Mouse (Mus musculus): ENCODE results near the gene Rasa3. TPM values are rescaled to one million over a fixed set of nuclear protein-coding genes. Genes with fewer than 3 reads are reported as not detected.

Gene Rasa3
- polyA plus RNA-seq, 1 experiment, result 43.5 TPM

DNA sequence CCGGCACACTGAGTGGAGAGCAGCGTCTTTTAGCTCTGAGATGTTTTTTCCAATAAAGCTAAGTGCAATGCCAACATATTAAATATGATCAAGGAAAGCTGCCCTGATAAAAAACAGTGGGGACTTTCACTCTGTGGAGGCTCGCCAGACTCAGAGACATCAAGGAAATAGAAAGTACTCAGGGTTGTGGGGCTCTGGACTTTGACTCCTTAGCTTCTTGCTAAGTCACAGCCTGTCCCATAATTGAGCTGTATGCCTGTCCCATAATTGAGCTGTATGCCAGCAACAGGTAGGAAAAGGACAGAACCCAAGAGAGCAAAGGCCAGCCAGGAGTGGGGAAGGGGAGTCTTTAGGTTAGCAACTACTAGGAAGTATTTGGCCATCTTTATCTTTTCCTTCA, 20.9 kb upstream of the Rasa3 start:
- TF ChIP-seq POLR2A (IDR thresholded peaks at IDR 0.05; ENCODE audit: borderline replicate concordance, extremely low read depth, low read depth, low read length), result no peak
- no peak overlapping the region for H3K4me3 ChIP-seq (replicated peaks; ENCODE audit: extremely low read depth, low read depth, low read length)
- 71% methylated on average over 3 of the region's 3 CpGs for WGBS
- DNase-seq, result no peak
- H3K4me1 ChIP-seq (ENCODE audit: control insufficient read depth, insufficient read depth, low read length), result peaks cover 3% of the 10 kb centered on the region

DNA sequence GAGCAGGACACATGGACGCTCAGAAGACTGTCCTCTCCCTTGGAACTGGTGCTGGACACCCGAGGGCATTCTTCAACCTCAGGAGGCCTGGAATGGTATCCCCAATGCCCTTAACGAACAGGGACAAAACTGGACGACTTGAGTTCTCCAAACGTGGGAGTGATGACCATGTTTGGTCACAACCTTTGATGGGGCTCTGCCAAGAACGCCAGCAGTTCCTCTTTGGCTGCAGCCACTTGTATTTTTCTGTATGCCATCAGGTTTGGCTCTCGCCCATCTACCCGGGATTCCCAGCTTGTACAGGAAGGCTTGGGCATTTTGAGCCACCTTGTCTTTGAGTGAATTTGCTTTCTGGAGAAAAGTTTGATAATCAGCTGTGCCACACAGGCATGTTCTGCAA, 20.3 kb upstream of the Rasa3 start:
- Histone ChIP-seq H3K4me3 (replicated peaks; ENCODE audit: extremely low read depth, low read depth, low read length) (no peak overlapping the region), H3K4me1 (ENCODE audit: control insufficient read depth, insufficient read depth, low read length) (peaks cover 3% of the 10 kb centered on the region)
- 52% methylated on average over 8 of the region's 8 CpGs for WGBS
- no peak for DNase-seq
- TF ChIP-seq CTCF (IDR thresholded peaks at IDR 0.05; ENCODE audit: insufficient read depth, low read length), result no peak
- TF ChIP-seq POLR2A (IDR thresholded peaks at IDR 0.05; ENCODE audit: borderline replicate concordance, extremely low read depth, low read depth, low read length), result no peak

DNA sequence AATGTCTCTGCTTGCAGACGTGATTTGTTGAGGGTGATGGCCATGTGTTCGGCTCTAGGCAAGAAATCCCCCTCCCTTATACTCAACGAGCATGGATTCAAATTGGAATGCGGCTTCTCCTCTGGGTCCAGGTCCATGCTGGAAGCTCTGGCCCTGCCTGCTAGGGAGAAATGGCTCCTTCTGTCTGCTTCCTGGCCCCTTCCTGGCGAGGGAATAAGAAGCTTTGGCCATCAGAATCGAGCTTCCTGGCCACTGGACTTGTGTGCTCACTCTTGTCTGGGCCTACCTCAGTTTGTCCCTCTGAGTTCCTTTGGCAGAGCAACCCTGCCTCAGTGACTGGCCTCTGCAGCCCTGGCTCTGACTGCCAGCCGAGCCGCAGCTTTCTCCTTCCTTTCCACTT, 19.8 kb upstream of the Rasa3 start:
- Histone ChIP-seq H3K4me3 (replicated peaks; ENCODE audit: extremely low read depth, low read depth, low read length) (no peak overlapping the region), H3K4me1 (ENCODE audit: control insufficient read depth, insufficient read depth, low read length) (no peaks in the 10 kb centered on the region)
- DNase-seq, result no peak
- TF ChIP-seq POLR2A (IDR thresholded peaks at IDR 0.05; ENCODE audit: borderline replicate concordance, extremely low read depth, low read depth, low read length) (no peak), CTCF (IDR thresholded peaks at IDR 0.05; ENCODE audit: insufficient read depth, low read length) (no peak)
- 77% methylated on average over 8 of the region's 8 CpGs for WGBS

- H3K4me3 ChIP-seq (replicated peaks; ENCODE audit: extremely low read depth, low read depth, low read length), result no peak overlapping the region
- 71% methylated on average over 4 of the region's 4 CpGs for WGBS
Measured at GRCm38 (mm10) chr8:13696157-13696556, 18.8 kb upstream of the Rasa3 start.

GRCm38 (mm10) chr8:13695203-13695867, 17.9 kb upstream of the Rasa3 start:
- no peaks in the 10 kb centered on the region for H3K4me1 ChIP-seq (ENCODE audit: control insufficient read depth, insufficient read depth, low read length)
- no peak for TF ChIP-seq POLR2A (IDR thresholded peaks at IDR 0.05; ENCODE audit: borderline replicate concordance, extremely low read depth, low read depth, low read length)
- no peak for TF ChIP-seq CTCF (IDR thresholded peaks at IDR 0.05; ENCODE audit: insufficient read depth, low read length)
- H3K4me3 ChIP-seq (replicated peaks; ENCODE audit: extremely low read depth, low read depth, low read length), result no peak overlapping the region
- 88% methylated on average over 10 of the region's 10 CpGs for WGBS
- no peak for DNase-seq

More at GRCm38 (mm10) chr8:13696157-13696556, 18.8 kb upstream of the Rasa3 start:
- H3K4me1 ChIP-seq (ENCODE audit: control insufficient read depth, insufficient read depth, low read length), result no peaks in the 10 kb centered on the region
- no peak for TF ChIP-seq CTCF (IDR thresholded peaks at IDR 0.05; ENCODE audit: insufficient read depth, low read length)
- TF ChIP-seq POLR2A (IDR thresholded peaks at IDR 0.05; ENCODE audit: borderline replicate concordance, extremely low read depth, low read depth, low read length), result no peak
- DNase-seq, result no peak

- 69% methylated on average over 12 of the region's 12 CpGs for WGBS
- no peak for TF ChIP-seq POLR2A (IDR thresholded peaks at IDR 0.05; ENCODE audit: borderline replicate concordance, extremely low read depth, low read depth, low read length)
- no peak for TF ChIP-seq CTCF (IDR thresholded peaks at IDR 0.05; ENCODE audit: insufficient read depth, low read length)
Measured at GRCm38 (mm10) chr8:13694735-13695134, 17.3 kb upstream of the Rasa3 start.

GRCm38 (mm10) chr8:13692302-13693066, 15.1 kb upstream of the Rasa3 start:
- DNase-seq, result no peak
- TF ChIP-seq CTCF (IDR thresholded peaks at IDR 0.05; ENCODE audit: insufficient read depth, low read length), result no peak
- TF ChIP-seq POLR2A (IDR thresholded peaks at IDR 0.05; ENCODE audit: borderline replicate concordance, extremely low read depth, low read depth, low read length), result no peak
- WGBS, result 86% methylated on average over 10 of the region's 10 CpGs

More at GRCm38 (mm10) chr8:13694735-13695134, 17.3 kb upstream of the Rasa3 start:
- Histone ChIP-seq H3K4me3 (replicated peaks; ENCODE audit: extremely low read depth, low read depth, low read length) (no peak overlapping the region), H3K4me1 (ENCODE audit: control insufficient read depth, insufficient read depth, low read length) (no peaks in the 10 kb centered on the region)
- no peak for DNase-seq

DNA sequence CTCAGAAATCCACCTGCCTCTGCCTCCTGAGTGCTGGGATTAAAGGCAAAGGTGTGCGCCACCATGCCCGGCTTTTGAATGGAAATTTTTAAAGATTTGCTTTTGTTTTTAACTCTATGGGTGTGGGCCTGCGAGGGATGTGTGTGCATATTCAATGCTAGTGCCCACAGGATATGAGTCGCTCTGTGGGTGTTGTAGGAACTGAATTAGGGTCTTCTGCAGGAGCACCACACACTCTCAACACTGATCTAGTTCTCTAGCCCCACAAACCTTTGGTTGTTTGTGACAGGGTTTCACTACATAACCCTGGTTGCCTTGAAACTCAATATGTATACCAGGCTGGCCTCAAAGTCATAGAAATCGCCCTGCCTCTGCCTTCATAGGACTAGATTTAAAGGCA, 11.9 kb upstream of the Rasa3 start:
- H3K4me1 ChIP-seq (ENCODE audit: control insufficient read depth, insufficient read depth, low read length), result peaks cover 3% of the 10 kb centered on the region
- TF ChIP-seq CTCF (IDR thresholded peaks at IDR 0.05; ENCODE audit: insufficient read depth, low read length), result no peak
- TF ChIP-seq POLR2A (IDR thresholded peaks at IDR 0.05; ENCODE audit: borderline replicate concordance, extremely low read depth, low read depth, low read length), result no peak
- no peak for DNase-seq
- 79% methylated on average over 5 of the region's 5 CpGs for WGBS
- no peak overlapping the region for H3K4me3 ChIP-seq (replicated peaks; ENCODE audit: extremely low read depth, low read depth, low read length)

More at GRCm38 (mm10) chr8:13692302-13693066, 15.1 kb upstream of the Rasa3 start:
- Histone ChIP-seq H3K4me1 (ENCODE audit: control insufficient read depth, insufficient read depth, low read length) (no peaks in the 10 kb centered on the region), H3K4me3 (replicated peaks; ENCODE audit: extremely low read depth, low read depth, low read length) (no peak overlapping the region)

DNA sequence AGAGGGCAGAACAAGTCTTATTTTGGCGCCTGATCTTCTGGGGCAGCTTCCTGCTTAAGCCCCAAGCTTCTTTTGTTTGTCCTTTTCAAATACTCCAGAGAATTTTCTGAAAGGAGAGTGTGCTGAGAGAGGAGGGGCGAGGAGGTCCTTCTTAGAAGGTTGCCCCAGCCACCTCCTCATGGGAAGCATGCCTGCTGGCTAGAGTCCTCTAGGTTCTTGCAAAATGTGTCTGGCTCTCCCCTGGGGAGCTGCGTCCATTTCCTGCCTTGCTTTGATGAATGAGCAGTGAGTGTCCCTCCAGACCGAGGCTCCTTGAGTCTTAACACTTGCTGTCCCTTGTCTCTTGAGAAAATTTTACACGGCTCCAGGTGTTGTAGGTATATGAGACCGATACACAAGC, 11.1 kb upstream of the Rasa3 start:
- peaks cover 6% of the 10 kb centered on the region for H3K4me1 ChIP-seq (ENCODE audit: control insufficient read depth, insufficient read depth, low read length)
- H3K4me3 ChIP-seq (replicated peaks; ENCODE audit: extremely low read depth, low read depth, low read length), result no peak overlapping the region
- 30% methylated on average over 6 of the region's 6 CpGs for WGBS
- TF ChIP-seq CTCF (IDR thresholded peaks at IDR 0.05; ENCODE audit: insufficient read depth, low read length), result no peak
- no peak for TF ChIP-seq POLR2A (IDR thresholded peaks at IDR 0.05; ENCODE audit: borderline replicate concordance, extremely low read depth, low read depth, low read length)
- peak; percentile 52 for DNase-seq

GRCm38 (mm10) chr8:13687941-13688340, 10.5 kb upstream of the Rasa3 start:
- H3K4me1 ChIP-seq (ENCODE audit: control insufficient read depth, insufficient read depth, low read length), result peaks cover 6% of the 10 kb centered on the region
- TF ChIP-seq POLR2A (IDR thresholded peaks at IDR 0.05; ENCODE audit: borderline replicate concordance, extremely low read depth, low read depth, low read length) (no peak), CTCF (IDR thresholded peaks at IDR 0.05; ENCODE audit: insufficient read depth, low read length) (peak; percentile 41)
- peak; percentile 44 for DNase-seq
- 59% methylated on average over 4 of the region's 4 CpGs for WGBS
- H3K4me3 ChIP-seq (replicated peaks; ENCODE audit: extremely low read depth, low read depth, low read length), result no peak overlapping the region

Measured in lung, adult 2 months (tissue).